Mouse (Mus musculus) cerebellum, postnatal 4 days (tissue): ENCODE data around the gene Lcat.

Experiments used
- DNase-seq, 2 experiments: peaks; one replicate each; pipeline ENCODE4 v3.0.0; 2022; ENCODE audit warnings: low spot score in 2 of 2, mixed read lengths in 1 of 2

The Lcat gene

GRCm38 (mm10) chr8:105889756-105890465, 53.3 kb downstream of the Lcat start:
- no peak for DNase-seq
